Mouse (Mus musculus) inflammation-experienced regulatory T-cells, adult 6 months (primary cell): ENCODE results near the gene Tmem231. TPM values are rescaled to one million over a fixed set of nuclear protein-coding genes. Genes with fewer than 3 reads are reported as not detected.

Experiments
- ATAC-seq: one replicate; pipeline ENCODE4 v1.8.0; 2017
- polyA plus RNA-seq, 3 experiments: library from polyadenylated mRNA; unstranded; fragments of 100-300 nt; shearing (Covaris generic); gene quantifications; one replicate each; pipeline ENCODE4 v1.2.1; 2017

The Tmem231 gene
- 1 to 10 TPM in 2 of 3 experiments, under 1 TPM in 1; 0.97 to 2.0 (median 1.7) TPM for polyA plus RNA-seq

GRCm38 (mm10) chr8:111933348-111934076 lies at the start of gene Tmem231:
Tmem231 (minus strand) TSS chr8:111933881.
- ATAC-seq, result peak; percentile 100

DNA sequence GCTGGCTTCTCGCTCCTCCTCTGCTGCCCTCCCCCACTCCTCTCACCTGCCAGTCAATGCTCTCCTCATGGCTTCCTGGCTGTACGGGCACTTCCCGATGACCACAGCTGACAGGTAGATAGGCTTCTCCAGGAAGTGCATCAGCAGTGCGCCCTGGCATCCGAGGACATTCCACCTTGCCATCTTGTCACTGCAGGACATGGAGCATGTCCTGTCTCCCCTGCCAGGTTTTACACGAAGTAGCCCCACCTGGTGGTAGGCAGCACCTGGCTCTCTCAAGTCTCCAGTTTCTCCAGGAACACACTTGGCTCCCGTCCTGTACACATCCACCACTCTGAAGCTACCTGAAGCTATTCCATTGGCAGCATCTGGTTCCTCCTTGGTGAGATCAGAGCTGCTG lies 48.4 kb upstream of the Tmem231 start:
- no peak for ATAC-seq

- ATAC-seq, result no peak
These were observed 44.5 kb upstream of the Tmem231 start for GRCm38 (mm10) chr8:111978147-111978546.

DNA sequence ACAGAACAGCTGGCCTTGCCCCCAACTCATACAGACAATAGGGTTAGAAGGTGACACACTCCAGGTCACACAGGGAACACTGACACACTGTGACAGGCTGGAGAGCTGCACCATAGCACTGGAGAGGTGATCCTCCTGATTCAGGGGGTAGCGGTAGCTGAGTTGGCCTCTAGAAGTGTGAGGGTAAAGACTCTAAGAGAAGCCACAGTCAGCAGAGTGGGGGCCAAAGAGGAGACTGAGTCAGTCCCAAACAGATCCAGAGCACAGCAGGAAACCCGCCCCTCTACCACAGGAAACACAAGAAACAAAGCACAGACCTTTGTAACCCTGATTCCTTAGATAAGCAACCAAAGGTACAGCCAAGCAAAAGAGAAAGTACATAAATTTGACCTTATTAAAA lies 42.6 kb upstream of the Tmem231 start:
- ATAC-seq, result peak; percentile 98

- ATAC-seq, result no peak
These were observed 42.0 kb upstream of the Tmem231 start for GRCm38 (mm10) chr8:111975706-111976105.

DNA sequence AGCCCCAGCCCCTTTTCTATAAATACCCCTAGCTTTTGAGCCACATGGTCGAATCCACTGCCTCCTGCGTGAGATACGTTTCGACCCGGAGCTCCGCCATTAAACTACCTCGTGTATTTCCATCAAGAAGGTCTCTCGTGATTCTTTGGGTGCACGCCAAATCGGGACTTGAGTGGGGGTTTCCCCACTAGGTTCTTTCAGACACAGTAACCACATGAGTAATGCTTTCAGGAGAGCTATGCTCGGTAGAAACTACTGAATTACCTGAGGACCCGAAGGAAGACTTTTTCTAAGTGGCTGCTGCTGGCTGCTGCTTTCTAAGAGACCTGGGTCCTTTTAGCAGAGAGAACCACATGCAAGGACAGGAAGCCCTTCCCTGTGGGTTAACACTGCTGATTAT lies 40.5 kb upstream of the Tmem231 start:
- ATAC-seq, result no peak

GRCm38 (mm10) chr8:111968991-111969390 lies 35.3 kb upstream of the Tmem231 start:
- ATAC-seq, result no peak

DNA sequence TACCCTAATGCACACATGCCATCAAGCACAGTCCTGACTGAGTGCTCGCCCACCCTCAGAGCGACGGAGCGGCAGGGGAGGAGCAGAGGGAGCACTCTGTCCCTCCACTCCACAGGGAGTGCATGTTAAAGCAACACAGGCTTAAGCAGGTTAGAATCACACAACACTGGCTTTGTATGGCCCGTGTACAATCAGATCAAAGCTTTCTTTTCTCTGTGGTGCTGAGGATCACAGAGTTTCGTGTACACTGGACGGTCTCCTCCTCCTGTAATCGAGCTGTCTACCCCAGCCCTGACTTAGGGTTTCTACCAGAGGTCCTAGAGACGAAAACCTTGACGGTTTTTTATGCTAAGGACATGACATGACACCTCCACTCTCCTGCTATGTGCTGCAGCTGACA lies 34.9 kb upstream of the Tmem231 start:
- no peak for ATAC-seq

- peak; percentile 21 for ATAC-seq
These were observed 33.7 kb upstream of the Tmem231 start for GRCm38 (mm10) chr8:111967246-111967870.

- ATAC-seq, result no peak
These were observed 31.3 kb upstream of the Tmem231 start for GRCm38 (mm10) chr8:111964849-111965561.

- ATAC-seq, result no peak
These were observed 30.7 kb upstream of the Tmem231 start for GRCm38 (mm10) chr8:111964351-111964750.

- ATAC-seq, result no peak
These were observed 29.9 kb upstream of the Tmem231 start for GRCm38 (mm10) chr8:111963546-111963945.

DNA sequence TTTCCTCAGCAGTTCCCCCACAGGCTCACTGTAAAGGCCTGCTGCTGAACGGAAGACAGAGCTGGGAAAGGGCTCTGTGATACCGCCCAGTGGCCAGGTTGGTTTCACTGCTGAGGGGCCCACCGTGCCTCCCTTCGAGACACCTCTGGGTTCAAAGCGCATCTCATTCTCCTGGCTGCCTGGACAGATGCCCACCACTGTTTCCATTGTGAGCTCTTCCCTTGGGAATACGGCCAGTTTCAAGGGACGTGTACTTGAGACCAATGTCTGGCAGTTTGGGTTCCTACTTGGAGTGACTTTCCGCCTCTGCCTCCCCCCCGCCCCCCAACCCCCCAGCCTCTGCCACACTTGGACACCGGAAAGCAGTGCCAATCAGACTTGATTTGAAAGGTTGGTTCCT lies 29.4 kb upstream of the Tmem231 start:
- ATAC-seq, result no peak

- ATAC-seq, result no peak
These were observed 28.9 kb upstream of the Tmem231 start for GRCm38 (mm10) chr8:111962589-111962988.

- peak; percentile 35 for ATAC-seq
These were observed 27.6 kb upstream of the Tmem231 start for GRCm38 (mm10) chr8:111961330-111961729.

DNA sequence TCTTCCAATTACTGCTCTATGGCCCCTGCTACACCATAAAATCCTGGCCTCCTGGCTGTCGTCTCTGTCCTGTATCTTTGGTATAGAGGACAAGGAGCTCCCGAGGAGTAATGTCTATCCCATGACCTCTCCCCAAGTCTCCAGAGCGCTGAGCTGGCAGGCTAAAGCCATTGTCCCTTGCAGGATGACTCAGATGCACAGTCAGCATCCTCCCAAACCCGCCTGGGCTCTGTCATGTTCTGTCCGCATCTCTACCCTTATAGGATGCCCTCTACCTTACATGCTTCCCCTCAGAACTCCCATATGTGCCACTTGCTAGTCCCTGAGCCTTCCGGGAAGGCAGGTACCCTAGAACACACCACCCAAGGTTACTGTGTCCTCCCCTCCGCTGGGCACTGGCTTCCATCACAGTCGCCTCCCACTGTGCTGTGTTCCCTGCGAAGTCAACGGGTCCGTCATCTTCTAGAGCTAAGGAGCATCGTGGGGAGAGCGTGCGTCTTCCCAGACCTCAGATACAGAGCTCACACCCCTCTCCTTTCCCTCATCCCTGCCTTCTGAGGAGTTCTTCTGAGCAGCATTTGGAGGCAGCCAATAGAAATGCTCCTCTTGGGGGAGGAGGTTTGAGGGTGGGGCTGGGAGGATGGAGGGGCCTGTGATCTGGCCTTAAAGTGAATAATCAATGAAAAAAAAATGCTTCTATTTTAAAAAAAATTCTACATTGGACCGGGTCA lies 27.1 kb upstream of the Tmem231 start:
- ATAC-seq, result no peak

DNA sequence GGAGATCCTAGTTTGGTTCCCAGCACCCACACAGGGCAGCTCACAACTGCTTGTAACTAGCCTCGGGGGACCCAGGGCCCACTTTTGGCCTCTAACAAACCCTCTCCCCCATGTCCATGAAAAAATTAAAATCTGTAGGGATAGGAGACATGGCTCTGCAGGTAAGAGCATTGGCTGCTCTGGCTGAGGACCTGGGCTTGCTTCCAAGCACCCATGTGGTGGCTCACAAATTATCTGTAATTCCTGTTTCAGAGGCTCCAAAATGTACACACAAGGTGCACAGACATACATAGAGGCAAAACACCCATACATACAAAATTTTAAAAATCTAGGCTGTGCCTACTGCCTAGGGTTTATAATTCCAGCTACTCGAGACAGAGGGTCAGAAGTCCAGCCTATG lies 23.6 kb upstream of the Tmem231 start:
- ATAC-seq, result no peak

- ATAC-seq, result peak; percentile 30
These were observed 22.2 kb upstream of the Tmem231 start for GRCm38 (mm10) chr8:111955879-111956278.

DNA sequence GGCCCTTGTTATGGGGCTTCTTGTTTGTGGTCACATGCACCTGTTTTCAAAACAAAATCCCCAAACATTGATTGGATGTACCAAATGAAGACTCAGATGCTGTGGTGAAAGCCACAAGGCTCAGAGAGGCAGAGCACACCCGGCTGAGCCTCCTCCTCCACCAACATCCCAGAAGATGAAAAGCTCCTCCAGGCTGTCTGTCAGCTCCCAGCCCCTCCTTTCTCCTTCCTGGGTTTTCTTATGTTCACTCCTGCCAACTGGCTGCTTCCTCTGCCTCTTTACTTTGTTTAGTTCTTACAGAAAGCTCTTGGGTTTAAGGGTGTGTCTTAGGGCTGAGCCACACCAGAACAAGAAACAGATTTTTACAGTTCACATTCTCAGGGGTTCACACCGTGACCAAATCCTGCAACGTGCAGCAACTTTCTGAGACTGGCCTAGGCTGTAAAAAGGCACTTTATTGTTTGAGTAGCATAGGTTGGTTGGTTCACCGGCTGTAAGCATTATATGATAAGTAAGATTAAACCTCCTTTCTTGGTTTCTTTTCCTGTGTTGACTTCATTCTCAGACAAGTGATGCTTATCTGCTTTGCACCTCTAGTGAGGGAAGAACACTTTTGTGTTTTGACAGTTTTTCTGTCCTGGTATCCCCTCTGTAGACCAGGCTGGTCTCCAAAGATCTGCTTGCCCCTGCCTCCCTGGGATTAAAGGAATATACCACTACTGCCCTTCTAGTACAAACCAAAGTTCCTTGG lies 21.3 kb upstream of the Tmem231 start:
- peak; percentile 53 for ATAC-seq

GRCm38 (mm10) chr8:111951936-111952335 lies 18.3 kb upstream of the Tmem231 start:
- ATAC-seq, result no peak

DNA sequence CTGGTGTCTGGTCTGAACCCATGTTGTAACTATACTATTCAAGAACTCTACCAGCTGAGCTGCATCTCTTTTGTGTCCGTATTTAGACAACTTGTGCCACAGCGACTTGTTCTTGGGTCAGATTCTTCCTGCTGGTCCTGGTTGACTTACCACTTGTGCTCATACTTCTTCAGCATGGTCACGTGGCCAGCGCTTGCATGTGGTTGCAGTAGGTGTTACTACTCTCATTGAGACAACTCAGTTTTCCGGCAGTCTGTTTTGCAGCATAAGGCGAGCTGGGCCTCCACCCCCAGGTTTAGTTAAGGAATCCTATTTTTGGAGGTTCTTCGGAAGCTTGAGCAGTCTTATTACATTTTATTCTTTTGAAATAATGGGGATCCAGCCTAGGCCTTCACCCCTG lies 17.6 kb upstream of the Tmem231 start:
- no peak for ATAC-seq

DNA sequence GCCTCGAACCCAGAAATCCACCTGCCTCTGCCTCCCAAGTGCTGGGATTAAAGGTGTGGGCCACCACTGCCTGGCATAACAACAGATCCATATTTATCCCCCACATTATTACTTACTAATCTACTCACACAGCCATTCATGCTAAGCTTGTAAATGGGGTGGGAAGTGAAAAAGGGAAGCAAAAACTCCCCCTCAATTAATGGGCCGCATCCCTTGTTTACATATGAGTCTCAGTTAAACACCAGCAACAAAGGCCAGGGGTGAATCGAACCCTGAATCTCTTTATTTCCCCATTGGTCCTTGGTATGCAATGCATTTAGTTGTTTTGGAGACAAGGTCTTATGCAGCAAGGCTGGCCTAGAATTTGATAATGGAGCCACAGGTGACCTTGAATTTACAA lies 17.2 kb upstream of the Tmem231 start:
- ATAC-seq, result no peak
